Mouse (Mus musculus) gastrocnemius, postnatal 25 days (tissue): ENCODE data around the gene Gm20388. TPM values are rescaled to one million over a fixed set of nuclear protein-coding genes. Genes with fewer than 3 reads are reported as not detected.

Source experiments
- DNase-seq: peaks from one replicate; pipeline ENCODE4 v3.0.0; 2022
- total RNA-seq, 2 experiments: library from RNA; stranded (reverse); gene quantifications; 1 replicate in 1 of 2; 2 replicates in 1 of 2; pipeline ENCODE4 v1.2.3; 2021

Gene Gm20388
- total RNA-seq, 2 experiments from 2014 or later: 6.7 TPM; not detected in 1

DNA sequence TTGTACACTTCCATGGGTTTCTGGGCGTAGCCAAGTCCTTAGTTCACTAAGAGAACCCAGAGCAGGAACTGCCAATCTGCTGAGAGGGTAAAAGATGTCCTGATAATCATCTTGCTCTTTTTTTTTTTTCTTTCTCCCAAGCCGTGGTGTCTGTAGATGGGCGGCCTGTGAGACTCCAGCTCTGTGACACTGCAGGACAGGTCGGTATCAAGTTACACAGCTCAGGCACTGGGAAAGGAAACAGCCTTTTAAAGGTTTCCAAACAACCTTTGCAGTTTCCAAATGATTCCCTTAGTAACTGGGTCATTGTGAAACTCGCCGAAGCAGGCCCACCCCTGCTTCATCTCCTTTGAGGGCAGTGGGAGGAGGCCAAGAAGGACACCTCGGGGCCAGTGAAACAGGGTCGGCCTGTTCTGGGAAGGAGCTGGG is 3744.7 kb downstream of the Gm20388 start:
- DNase-seq: no peak

DNA sequence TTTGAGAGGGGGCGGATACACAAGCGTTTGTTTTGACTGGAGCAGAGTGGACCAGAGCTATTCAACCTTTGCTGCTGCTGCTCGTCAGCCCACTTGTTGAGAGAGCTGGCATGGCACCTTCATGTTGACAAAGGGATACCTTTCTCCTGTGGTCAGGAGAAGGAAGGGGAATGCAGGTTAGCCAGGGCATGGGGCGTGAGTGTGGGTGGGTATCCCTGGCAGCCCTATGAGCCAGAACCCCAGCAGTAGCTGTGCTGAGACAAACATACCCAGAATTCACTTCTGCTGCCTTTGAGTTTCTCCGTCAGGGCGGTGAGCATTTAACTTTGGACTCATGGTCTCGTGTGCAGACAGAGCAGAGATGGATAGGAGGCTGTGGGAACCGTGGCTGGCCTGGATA is 3747.2 kb downstream of the Gm20388 start:
- no peak for DNase-seq

DNA sequence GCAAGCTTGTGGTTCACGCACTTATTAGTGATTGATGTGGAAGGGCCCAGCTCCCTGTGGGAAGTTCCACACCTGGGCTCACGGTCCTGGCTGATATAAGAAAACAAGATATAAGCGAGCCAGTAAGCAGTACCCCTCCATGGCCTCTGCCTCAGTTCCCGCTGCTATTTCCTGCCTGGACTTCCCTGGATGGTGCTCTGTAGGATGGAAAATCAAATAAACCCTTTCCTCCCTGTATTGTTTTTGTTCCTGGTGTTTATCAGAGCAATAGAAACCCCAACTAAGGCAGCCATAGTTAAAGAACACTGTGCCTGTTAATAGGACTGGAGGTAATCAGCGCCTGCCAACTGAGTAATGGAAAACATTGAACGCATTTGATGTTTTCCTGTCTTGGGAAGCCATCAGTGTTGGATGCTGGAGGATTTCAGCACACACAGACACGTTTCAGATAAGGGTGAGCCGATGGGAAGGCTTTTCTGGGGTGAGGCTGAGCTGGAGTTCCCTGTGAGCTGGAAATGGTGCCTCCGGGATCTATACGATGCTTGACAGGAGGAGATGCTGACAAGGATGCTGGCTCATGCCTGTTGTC is 3748.9 kb downstream of the Gm20388 start:
- DNase-seq: no peak

DNA sequence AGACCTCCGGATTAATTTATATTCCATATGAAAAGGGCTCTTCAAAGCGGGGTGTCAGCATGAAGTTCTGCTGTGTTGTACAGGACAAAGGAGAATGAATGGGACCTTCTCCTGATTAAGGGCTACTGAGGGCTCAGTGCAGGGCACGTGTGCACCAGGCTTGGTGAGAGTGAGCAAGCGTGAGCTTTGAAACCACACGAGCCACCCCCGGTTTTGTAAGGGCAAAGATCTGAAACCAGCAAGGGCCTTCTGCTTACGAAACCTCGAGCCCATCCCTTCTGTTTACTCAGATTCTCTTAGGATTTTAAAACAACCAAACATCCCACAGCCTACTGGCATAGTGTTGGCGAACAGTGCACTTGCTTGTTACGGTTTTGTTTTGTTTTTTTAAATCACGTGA is 3750.9 kb downstream of the Gm20388 start:
- no peak for DNase-seq

DNA sequence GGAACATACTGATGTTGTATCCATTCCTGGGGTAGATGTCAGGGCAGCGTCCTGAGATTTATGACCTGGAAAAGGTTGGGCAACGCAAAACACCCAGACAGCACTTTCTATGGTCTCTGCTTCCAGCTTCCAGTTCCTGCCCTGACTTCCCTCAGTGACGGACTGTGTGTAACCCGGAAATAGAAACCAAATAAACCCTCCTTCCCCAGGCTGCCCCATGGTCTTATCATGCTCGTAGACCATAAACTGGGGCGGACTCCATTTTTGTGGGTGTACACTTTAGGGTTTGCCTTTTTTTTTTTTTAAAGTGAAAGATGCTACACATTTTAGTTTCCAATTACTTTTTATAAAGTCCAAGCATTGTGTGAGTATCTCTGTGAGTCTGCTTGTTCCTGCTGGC is 3754.9 kb downstream of the Gm20388 start:
- DNase-seq: no peak

DNA sequence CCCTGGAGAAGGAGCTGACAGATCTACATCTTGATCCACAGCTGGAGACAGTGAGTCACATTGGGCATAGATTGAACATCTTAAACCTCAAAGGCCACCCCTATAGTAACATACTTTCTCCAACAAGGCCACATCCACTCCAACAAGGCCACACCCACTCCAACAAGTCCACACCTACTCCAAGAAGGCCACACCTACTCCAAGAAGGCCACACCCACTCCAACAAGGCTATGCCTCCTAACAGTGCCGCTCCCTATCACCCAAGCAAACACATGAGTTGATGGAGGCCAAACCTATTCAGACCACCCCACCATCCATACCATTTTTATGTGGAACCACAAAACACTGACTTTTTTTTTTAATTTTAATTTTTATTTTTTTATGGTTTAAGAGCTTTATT is 3756.2 kb downstream of the Gm20388 start:
- DNase-seq: no peak

DNA sequence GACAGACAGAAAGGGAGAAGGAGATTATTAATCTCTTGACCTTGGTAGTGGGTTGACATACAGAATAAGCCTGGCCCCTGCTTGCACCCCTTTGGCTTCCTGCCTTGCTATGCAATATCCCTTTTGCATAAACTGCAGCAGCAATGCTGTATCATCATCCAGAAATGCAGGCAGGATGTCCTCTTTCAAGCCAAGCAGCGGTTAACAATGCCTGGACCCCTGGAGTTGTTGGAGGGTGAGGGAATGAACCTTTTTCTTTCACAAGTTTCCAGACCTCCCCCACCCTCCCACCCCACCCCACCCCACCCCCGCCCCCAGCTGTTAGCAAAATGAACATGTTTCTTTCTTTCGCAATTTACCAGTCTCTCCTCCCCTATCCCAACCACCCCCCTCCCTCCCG is 3758.0 kb downstream of the Gm20388 start:
- DNase-seq: no peak

DNA sequence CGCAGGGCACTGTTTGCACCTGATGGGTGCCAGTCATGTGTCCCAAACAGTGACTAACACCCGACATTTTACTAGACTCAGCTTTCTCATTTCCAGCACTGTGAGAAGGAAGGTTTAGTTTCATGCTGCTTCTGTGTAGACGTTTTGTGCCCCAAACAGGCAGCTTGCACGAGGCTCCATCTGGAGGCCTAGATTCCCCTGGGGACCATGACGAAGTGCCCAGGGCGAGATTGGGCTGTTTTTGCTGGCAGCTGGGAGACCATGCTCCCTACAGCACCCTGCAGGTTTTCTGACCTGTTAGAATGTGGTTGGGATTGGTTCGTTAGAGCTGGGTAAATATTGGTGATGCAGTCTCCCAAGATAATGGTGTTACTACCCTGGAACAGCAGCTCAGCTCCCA is 3760.1 kb downstream of the Gm20388 start:
- no peak for DNase-seq

DNA sequence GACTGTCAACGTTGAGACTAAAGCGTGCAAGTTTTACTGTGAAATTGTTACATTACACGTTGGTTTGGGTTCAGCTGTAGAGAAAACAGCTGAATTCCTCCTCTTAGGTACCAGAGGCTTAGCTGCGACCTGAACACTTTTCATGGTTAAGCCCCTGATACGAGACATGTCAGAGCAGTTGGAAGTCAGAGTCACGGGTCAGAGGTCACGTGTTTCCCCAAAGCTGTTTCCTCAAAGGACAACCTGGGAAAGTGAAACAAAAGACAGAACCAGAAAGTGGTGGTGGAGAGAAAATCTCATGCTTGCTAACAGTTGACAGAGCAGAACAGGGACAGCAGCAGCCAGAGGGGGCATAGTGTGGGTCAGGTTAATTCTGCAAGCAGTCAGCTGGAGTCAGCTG is 3760.8 kb downstream of the Gm20388 start:
- DNase-seq: no peak

DNA sequence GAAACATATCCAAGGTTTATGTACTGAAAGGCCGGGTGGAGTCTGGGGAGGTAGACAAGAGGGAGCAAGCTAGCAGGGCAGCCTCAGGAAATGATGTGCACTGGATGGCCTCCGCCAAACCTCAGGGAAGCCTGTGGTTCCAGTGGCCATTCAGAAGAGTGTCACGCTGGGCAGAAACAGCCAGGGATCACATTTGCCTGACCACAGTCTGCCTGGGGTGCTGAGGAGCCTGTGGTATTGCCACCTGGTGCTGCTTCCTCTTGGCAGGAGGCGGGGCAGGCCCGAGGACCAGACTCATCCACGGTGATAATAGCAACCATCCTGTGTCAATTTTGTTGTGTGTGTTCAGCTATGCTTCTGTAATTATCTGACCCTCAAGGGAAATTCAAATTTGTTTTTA is 3762.0 kb downstream of the Gm20388 start:
- no peak for DNase-seq

DNA sequence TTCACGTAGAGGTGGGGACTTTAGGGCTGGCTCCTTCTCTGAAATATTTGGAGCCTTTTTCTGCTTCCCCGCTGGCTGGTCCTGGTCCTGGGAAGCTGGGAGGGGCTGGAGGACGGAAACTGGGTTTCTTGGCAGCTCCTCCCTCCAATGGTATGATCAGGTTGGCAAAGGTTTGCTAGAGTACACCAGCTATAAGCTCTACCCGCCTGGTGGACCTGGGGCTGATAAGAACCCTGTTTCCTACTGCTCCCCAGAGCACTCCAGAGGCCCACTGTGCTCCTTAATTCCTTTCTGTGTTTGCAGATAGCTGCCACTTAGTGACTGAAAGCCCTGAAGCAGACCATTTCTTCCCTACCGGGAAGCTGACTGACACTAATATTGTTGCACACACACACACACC is 3765.0 kb downstream of the Gm20388 start:
- DNase-seq: no peak

DNA sequence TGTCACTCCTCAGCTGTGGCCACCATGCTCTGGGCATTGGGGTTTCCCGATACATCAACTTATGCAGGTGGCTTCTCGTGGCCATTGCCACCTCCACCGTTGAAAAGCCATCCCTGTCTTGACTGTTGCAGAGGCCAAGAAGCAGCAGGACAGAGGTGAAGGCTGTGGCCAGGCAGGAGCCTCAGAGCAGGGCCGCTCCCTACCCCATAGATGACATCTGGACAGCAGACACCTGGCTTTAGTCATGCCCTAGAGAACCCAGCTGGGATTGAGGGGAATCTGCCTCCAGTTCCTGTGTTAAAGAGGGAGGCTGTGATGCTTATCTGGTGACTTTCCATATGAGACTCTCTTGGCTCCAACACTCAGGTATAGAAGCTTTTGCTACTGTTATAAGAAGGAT is 3767.7 kb downstream of the Gm20388 start:
- DNase-seq: no peak

DNA sequence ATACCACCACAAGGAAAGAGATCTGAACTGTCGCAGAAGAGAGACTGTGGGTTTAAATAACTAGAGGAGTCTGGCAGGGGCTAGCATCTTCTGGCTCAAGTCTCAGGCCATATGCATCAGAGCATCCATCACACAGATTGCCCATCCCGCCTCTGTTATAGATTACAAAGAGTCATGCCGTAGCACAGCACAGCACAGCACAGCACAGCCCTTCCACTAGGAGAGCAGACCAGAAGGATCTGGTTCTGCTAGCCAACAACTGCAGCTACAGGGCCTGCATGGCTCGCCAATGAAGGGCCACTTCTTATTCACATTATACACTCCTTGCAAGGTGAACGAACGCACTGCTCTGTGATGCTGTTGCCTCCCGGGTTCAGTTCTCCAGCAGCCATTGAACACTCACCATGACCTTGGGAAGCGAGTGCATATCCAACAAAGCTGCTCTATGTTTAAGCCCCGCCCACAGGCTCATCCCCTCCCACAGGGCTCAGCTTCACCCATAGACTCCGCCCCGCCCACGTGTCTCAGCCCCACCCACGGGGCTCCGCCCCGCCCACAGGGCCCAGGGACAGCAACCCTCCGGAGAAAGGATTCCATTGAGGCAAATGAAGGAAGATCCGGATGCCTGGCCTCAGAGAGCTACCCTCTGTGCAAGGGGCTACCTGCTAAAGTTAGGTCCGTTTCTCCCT is 3771.6 kb downstream of the Gm20388 start:
- no peak for DNase-seq

DNA sequence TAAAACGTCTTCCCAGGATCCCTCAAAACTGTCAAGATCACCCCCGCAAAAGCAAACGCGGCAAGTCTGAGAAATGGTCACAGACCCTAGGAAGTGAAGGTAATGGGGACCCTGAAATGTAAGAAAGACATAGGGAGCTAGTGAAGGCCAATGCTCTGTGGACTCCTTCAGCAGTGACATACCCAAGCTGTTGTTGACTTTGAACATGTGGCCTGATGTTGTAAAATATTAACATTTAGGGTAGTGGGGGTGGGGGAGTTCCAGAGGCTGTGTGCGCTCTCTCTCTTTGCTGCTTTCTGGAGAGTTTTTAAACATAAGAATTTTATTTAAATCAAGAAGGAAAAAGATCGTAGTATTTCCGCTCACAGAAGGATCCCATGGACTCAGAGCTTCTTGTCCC is 3772.7 kb downstream of the Gm20388 start:
- no peak for DNase-seq

DNA sequence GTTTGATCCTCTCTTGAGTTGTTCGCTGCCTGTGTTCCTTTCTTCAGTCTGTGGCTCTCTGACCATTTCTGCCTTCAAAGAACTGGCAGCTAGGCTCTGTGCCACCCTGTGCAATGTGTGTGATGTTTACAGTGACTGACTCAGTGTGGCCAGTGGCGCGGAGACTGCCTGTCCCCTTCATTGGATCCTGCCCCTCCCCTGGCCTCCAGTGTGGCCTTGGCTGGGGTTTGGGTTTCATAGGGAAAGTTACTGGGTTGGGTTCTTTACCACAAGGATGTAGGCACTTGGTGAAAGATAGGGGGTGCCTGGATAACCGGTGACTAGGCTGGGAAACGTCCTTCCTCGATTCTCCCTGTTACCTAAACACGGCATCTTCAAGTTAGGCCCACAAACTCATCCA is 3774.2 kb downstream of the Gm20388 start:
- DNase-seq: no peak

DNA sequence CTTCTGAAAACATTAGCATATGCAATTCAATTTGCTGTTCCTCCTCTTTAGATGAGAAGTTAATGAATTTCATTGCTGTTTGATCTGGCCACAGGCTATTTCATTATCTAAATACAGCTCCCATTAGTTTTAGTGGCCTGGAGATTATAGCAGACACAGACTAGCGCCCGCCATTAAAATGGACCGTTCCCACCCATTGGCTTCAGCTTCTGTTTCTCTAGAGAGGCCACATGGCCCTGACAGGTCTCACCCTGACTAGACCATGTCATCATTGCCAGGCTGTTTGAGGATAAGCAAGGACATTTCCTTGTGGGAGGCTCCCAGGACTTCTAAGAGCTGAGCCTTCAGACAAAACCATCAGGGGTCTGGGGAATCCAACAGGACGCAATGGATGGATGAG is 3774.8 kb downstream of the Gm20388 start:
- DNase-seq: no peak

DNA sequence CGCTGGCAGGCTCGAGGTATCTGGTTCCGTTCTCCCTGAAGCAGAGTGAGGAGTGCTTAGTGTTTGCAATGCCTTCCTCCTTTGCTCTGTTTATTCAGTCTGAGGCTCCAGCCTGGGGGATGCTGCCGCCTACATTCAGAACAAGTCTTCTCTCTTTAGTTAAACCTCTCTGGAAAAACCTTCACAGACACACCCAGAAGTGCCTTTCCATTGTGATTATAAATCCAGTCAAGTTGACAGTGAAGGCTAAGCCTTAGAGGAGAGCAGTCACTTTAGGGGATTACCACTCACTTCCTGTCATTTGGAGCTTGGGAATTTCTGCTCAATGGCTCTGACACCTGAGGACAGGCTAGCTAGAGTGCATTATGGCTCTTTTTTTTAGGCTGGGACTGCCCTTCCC is 3777.2 kb downstream of the Gm20388 start:
- DNase-seq: no peak

DNA sequence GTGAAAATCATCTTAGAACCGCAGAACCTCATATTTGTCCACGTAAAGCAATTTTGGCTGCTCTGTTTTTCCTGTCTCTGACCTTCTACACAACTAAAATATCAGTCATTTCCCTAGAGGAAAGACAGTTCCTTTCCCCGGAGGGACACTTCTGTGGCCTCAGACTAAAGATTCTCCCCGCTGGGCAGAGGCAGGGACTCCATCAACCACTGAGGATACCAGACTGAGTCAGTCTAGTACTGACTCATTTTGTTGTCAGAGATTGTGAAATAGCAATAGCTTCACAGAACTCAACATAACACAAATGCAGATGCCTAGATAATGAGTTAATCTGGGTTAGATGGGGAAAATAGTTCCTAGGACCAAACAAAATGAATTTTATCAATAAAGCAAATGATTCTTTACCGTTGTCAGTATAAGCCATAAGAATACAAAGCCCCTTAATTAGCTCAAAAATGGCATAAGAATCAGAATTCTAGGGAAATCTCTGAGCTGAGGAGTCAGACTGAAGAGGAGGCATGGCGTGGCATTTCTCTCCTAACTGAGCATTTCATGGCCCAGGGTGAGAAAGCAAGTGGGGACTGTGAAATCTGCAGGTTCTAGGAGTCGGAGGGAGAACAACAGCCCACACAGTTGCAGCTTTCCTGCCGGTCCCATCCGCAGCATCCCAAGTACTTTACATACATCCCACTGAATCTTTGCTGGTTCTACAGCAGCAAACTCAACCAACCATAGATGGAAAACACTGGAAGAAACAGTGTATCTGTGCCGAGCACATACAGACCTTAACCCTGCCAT is 3781.7 kb downstream of the Gm20388 start:
- DNase-seq: no peak

DNA sequence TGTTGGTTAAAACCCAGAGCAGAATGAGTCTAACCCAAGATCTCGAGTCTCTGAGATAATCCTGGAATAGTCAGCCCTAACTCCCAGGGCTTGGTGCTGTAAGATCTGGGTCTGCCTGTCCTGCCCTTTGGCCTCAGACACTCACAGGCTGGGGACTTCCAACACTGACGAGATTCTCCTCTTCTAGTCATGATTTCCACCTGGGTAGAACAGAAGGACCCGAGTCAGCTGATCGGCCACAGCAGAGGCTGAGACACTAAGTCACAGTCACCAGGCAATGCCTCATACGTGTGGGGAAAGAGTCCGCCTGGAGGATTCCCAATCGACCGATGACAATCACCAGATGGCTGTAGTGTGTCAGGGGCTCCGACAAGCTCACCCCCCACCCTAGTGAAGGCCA is 3785.5 kb downstream of the Gm20388 start:
- DNase-seq: no peak

DNA sequence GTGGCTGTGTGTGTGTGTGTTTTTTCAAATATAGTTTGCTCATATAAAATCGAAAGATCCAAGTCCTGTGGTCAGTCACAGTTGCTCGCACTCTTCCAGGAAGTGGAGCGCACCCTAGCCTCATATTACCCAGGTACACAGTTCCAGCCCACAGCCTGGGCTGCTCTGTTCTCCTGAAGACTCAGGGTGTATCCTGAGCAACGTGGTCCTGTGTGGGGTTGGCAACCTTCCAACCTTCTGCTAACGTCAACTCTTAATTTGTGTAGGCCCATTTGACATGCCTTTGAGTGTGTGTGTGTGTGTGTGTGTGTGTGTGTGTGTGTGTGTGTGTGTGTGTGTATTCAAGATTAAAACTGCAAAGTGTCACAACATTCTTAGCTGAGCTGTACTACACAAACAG is 3786.7 kb downstream of the Gm20388 start:
- DNase-seq: no peak

DNA sequence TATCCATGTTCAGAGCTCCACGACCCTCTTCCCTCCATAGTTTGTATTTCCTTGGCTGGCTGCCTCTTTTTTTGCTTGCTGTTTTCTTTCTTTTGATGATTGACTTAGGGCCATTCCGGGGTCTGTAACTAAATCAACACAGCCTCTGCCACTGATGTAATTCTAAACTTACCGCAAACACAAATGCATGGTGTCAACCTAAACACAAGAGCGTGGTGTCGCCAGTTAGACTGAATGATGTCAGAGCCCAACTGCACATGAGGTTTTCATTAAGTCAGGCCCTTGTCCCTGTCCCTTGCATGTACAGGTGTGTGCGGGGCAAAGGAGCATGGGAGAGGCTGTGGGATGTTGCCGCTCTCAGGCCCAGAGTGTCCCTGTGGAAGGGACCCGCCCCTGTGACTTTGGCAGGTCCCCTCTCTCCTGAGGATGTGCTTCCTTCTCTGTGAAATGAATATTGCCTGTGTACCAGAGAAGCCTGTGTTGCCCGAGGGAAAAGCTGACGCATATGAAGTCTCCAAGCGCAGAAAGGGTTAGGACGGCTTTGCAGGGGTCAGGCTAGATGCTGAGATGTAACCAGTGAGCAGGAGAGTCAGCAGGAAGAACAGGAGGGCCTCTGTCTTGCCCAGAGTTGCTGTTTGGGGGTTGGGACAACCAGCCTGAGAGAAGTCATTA is 3789.9 kb downstream of the Gm20388 start:
- no peak for DNase-seq

DNA sequence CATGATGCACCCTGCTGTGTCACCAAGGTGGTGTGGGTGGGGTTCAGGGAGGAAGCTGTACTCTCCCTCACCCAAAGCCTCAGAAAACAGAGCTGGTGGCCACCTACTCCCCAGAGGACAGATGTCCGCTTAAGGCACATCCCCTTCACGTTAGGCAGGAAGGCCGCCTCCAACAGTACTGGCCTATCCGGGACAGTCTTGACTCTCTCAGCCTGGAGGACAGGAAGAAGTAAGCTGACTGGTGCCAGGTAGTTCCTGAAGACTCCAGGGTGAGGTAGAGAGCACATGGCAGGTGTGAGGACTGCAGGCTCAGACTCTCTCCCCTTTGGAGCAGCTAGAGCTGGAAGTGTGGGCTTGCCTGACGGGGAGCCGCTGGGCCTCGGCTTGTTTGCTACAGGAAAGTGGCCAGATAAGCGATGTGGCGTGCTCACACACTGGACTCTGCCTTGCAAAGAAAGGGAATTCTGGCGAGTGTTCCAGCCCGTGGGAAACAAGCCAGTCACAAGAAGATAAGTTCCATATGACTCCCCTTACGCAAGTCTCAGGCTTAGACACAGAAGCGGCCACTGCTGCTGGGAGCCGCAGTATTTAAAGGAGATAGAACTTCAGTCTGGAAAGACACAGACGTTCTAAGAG is 3791.4 kb downstream of the Gm20388 start:
- no peak for DNase-seq

DNA sequence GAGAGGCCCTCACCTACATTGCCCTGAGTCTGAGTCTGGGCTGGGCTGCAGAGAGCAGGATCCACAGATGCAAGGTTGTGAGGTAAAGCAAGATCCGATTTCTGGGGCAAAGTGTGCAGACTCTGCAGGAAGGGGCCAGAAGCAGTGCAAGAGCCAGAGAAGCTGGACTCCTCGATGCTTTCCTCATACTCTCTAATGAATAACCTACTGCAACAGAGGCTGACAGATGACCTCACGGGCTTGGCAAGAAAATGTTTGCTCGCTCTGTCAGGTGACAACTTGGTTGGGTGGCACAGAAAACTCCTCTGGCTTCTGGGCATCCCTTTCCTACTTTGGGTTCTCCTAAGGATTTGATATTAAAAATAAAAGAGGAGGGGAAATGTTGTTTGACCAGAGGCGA is 3794.7 kb downstream of the Gm20388 start:
- no peak for DNase-seq
